Mouse (Mus musculus): ENCODE data around the gene Ufc1. TPM values are rescaled to one million over a fixed set of nuclear protein-coding genes. Genes with fewer than 3 reads are reported as not detected.

Ufc1 gene
- polyA plus RNA-seq, 1 experiment from 2014 or later, result 107 TPM

DNA sequence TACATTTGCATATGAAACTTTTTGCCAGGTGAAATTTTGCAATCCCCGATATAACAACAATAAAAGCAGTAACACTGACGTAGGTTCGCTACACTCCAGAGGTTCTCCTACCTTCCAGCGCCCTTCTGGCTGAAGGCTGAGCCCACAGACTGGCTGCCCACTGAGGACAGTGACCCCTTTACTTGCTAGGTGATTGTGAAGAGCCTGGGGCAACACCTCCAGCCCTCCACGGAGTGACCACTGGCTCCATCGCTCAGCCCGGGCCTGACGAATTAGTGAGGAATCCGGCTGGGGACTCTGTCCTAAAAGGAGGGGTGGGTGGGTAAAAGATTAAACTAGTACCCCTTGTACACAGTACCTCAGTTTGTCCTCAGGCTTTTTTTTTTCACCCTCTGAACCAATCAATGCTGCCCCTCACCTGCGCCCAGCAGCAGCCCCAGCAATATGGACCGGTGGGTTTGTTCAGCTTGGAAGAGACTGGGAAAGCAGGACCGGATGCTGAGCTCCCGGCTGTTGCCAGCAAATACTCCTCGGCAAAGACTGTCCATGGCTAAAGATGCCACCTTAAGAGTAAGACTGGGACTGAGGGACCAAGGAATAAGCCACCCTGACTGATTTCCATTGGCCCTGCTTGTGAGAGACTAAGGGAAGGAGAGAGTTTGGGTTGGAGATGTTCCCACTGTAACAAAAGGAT is 15.7 kb downstream of the Ufc1 start:
- Histone ChIP-seq H3K4me3 (replicated peaks) (no peak overlapping the region), H3K4me2 (replicated peaks) (no peak overlapping the region), H3K36me3 (peaks cover 65% of the 10 kb centered on the region), H3K27me3 (no peaks in the 10 kb centered on the region), H3K4me1 (peaks cover 17% of the 10 kb centered on the region), H3K9ac (no peak overlapping the region), H3K9me3 (replicated peaks) (no peaks in the 10 kb centered on the region), H3K27ac (replicated peaks) (no peak overlapping the region)
- 82% methylated on average over 14 of the region's 14 CpGs for WGBS
- no peak for ATAC-seq (ENCODE audit: insufficient number of reproducible peaks, low FRiP score, low TSS enrichment, low read depth)

DNA sequence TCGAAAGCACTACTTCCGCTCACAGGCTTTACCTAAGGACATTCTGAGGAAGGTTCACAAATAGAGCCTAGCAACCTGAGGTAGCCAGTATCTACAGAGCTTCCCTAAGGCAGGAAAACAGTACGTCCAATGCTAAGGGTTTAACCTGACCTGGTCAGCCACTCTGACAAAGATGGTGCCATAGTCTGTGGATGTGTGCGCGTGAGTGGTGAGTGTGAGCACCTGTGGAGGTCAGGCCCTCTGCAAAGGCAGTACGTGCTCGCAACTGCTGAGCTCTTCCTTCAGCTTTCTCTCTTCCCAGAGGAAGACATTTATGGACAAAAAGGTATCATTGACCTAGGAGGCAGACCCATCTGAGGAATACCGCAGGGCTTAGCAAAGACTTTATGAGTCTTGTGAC is 16.4 kb downstream of the Ufc1 start:
- Histone ChIP-seq H3K27me3 (no peaks in the 10 kb centered on the region), H3K9me3 (replicated peaks) (no peaks in the 10 kb centered on the region), H3K36me3 (peaks cover 65% of the 10 kb centered on the region), H3K4me1 (peaks cover 17% of the 10 kb centered on the region), H3K9ac (no peak overlapping the region), H3K4me2 (replicated peaks) (no peak overlapping the region), H3K4me3 (replicated peaks) (no peak overlapping the region), H3K27ac (replicated peaks) (no peak overlapping the region)
- ATAC-seq (ENCODE audit: insufficient number of reproducible peaks, low FRiP score, low TSS enrichment, low read depth), result no peak
- WGBS, result 90% methylated on average over 8 of the region's 8 CpGs

DNA sequence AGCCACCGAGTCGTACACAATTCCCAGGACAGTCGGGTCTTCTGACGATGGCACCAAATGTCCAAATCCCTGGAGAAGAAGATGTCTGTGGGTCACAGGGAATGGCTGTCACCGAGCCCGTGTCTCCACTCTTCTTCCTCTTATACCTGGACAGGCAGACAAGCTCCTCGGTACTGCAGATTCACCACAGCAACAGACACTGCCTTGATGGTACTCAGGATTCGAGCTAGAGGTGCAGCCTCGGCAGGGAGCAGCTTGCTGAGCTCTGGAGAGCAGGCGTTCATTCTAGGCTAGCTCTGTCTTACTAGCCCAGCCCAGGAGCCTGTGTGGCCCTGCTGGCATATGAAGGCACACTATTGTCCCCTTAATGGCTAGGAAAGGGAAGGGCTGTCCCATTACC is 17.1 kb downstream of the Ufc1 start:
- no peak overlapping the region for H3K27ac ChIP-seq (replicated peaks)
- ATAC-seq (ENCODE audit: insufficient number of reproducible peaks, low FRiP score, low TSS enrichment, low read depth), result no peak
- WGBS, result 85% methylated on average over 10 of the region's 10 CpGs
- peaks cover 17% of the 10 kb centered on the region for H3K4me1 ChIP-seq
- no peaks in the 10 kb centered on the region for H3K9me3 ChIP-seq (replicated peaks)
- H3K36me3 ChIP-seq, result peaks cover 66% of the 10 kb centered on the region
- no peaks in the 10 kb centered on the region for H3K27me3 ChIP-seq
- no peak overlapping the region for H3K4me3 ChIP-seq (replicated peaks)
- no peak overlapping the region for H3K4me2 ChIP-seq (replicated peaks)
- H3K9ac ChIP-seq, result no peak overlapping the region

DNA sequence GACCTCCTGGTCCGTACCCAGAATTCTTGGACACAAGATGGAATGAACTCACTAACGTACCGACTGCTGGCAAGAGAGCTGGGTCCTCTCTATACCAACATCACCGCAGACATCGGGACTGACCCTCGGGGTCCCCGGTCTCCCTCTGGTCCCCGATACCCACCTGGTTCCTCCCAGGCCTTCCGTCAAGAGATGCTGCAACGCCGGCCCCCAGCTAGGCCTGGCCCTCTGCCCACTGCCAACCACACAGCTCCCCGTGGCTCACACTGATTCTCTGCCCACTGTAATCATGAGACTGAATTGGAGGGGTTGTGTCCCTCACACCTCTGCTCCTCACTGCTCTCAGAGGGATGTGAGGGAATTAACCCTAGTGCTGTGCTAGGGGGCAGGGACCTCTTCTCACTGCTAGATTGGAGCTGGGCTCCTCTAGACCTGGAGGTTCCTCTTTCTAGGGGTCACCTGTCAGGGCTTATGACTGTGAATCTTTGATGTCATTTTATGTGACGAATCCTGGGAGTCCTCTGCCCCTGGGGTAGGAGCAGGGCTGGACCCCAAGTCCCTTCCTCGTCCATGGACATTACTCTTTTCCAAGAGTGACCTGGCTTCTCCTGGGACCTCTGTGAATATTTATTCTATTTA is 18.6 kb downstream of the Ufc1 start:
- peaks cover 63% of the 10 kb centered on the region for H3K36me3 ChIP-seq
- H3K9ac ChIP-seq, result no peak overlapping the region
- H3K27ac ChIP-seq (replicated peaks), result no peak overlapping the region
- peaks cover 21% of the 10 kb centered on the region for H3K4me1 ChIP-seq
- no peak overlapping the region for H3K4me3 ChIP-seq (replicated peaks)
- ATAC-seq (ENCODE audit: insufficient number of reproducible peaks, low FRiP score, low TSS enrichment, low read depth), result no peak
- no peak overlapping the region for H3K4me2 ChIP-seq (replicated peaks)
- H3K9me3 ChIP-seq (replicated peaks), result no peaks in the 10 kb centered on the region
- 93% methylated on average over 14 of the region's 14 CpGs for WGBS
- no peaks in the 10 kb centered on the region for H3K27me3 ChIP-seq

DNA sequence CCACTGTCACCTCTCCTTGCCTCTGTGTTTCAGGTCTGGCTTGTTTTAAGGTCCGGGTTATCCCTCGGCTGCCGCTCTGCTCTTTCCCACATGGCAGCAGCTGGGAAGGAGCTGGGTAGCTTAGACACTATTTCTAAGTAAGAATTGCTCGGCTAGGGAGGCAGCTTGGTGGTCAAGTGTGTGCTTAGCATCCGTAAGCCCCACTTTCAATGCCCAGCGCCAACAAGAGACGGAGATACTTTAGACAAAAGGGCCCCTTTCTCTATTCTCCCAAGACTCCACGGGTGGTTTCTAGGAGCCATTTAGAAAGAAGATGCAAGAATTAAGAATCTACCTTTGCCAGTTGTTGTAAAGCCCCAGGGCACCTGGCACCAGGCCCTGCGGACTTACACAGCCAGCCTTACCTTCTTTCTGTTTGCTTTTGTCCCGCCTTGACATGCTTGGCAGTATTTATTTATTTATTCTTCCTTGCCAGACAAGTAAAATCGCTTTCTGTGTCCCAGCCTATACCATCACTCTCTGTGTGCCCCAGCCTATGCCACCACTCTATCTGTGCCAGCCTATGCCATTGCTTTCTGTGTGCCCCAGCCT is 19.6 kb downstream of the Ufc1 start:
- no peak overlapping the region; the same call in 1 of the 2 replicates for H3K27ac ChIP-seq (replicated peaks)
- no peak overlapping the region for H3K4me2 ChIP-seq (replicated peaks)
- H3K4me1 ChIP-seq, result peaks cover 26% of the 10 kb centered on the region
- no peak overlapping the region for H3K4me3 ChIP-seq (replicated peaks)
- no peak overlapping the region for H3K9ac ChIP-seq
- 76% methylated on average over 11 of the region's 11 CpGs for WGBS
- H3K27me3 ChIP-seq, result no peaks in the 10 kb centered on the region
- no peaks in the 10 kb centered on the region for H3K9me3 ChIP-seq (replicated peaks)
- no peak for ATAC-seq (ENCODE audit: insufficient number of reproducible peaks, low FRiP score, low TSS enrichment, low read depth)
- H3K36me3 ChIP-seq, result peaks cover 63% of the 10 kb centered on the region

DNA sequence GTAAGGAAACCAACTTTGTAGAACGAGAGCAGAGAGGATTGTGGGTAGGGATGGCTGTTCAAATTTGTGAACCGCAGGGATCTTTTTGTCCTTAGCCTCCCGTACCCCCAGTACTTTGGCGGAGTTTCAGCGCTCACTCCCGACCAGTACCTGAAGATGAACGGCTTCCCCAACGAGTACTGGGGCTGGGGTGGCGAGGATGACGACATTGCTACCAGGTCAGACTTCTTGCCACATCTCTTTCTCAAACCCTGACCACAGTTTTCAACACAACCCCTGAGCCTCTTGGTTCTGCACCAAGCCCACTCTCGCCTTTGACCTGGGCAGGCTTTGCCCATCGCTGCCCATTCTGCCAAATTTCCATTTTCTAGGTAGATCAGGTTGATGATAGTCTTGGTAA is 20.7 kb downstream of the Ufc1 start:
- H3K9me3 ChIP-seq (replicated peaks), result no peaks in the 10 kb centered on the region
- H3K4me3 ChIP-seq (replicated peaks), result no peak overlapping the region
- H3K4me1 ChIP-seq, result peaks cover 22% of the 10 kb centered on the region
- H3K27ac ChIP-seq (replicated peaks), result no peak overlapping the region
- no peak overlapping the region for H3K9ac ChIP-seq
- no peak for ATAC-seq (ENCODE audit: insufficient number of reproducible peaks, low FRiP score, low TSS enrichment, low read depth)
- WGBS, result 93% methylated on average over 12 of the region's 12 CpGs
- peaks cover 63% of the 10 kb centered on the region for H3K36me3 ChIP-seq
- no peak overlapping the region for H3K4me2 ChIP-seq (replicated peaks)
- no peaks in the 10 kb centered on the region for H3K27me3 ChIP-seq

DNA sequence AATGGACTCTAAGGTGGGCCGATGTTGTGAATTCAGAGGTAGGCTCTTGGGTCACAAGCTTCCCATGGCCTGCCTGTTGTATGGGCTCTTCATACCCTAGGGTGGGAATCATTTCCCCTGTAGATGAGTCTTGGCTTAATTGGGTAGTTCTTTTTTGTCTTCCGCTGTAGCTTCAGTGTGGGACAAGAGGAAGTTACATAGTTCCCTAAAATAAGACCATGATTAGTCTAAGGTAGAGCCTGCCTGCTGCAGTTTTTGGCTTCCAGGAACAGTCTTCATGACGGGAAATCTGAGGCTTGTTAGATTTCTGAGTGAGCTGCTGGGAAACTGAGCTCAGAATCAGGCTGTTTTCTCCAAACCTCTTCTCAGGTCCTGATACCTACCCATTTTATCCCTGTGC is 22.7 kb downstream of the Ufc1 start:
- H3K4me3 ChIP-seq (replicated peaks), result peak overlapping the region; percentile 9; the same call in 1 of the 2 replicates
- peaks cover 46% of the 10 kb centered on the region for H3K36me3 ChIP-seq
- no peaks in the 10 kb centered on the region for H3K9me3 ChIP-seq (replicated peaks)
- no peak for ATAC-seq (ENCODE audit: insufficient number of reproducible peaks, low FRiP score, low TSS enrichment, low read depth)
- 86% methylated on average over 3 of the region's 3 CpGs for WGBS
- no peaks in the 10 kb centered on the region for H3K27me3 ChIP-seq
- no peak overlapping the region for H3K9ac ChIP-seq
- H3K4me1 ChIP-seq, result peaks cover 22% of the 10 kb centered on the region
- H3K4me2 ChIP-seq (replicated peaks), result peak overlapping the region; percentile 94; the same call in 1 of the 2 replicates
- no peak overlapping the region for H3K27ac ChIP-seq (replicated peaks)

DNA sequence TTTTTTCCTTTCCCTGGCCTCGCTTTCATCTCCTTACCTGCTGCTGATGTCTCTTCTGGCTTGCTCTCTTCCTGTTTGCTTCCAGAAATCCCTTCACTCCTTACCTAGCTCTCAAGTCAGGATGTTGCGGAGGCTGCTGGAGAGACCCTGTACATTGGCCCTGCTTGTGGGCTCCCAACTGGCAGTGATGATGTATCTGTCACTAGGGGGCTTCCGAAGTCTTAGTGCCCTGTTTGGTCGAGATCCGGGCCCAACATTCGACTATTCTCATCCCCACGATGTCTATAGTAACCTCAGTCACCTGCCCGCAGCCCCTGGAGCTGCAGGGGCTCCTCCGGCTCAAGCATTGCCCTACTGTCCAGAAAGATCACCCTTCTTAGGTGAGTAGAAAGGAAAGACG is 23.2 kb downstream of the Ufc1 start:
- WGBS, result 62% methylated on average over 10 of the region's 10 CpGs
- Histone ChIP-seq H3K4me2 (replicated peaks) (peak overlapping the region; percentile 94), H3K4me1 (peaks cover 22% of the 10 kb centered on the region), H3K36me3 (peaks cover 42% of the 10 kb centered on the region), H3K9me3 (replicated peaks) (no peaks in the 10 kb centered on the region), H3K9ac (no peak overlapping the region), H3K27me3 (no peaks in the 10 kb centered on the region), H3K4me3 (replicated peaks) (peak overlapping the region; percentile 83; the same call in 1 of the 2 replicates), H3K27ac (replicated peaks) (no peak overlapping the region)
- no peak for ATAC-seq (ENCODE audit: insufficient number of reproducible peaks, low FRiP score, low TSS enrichment, low read depth)

DNA sequence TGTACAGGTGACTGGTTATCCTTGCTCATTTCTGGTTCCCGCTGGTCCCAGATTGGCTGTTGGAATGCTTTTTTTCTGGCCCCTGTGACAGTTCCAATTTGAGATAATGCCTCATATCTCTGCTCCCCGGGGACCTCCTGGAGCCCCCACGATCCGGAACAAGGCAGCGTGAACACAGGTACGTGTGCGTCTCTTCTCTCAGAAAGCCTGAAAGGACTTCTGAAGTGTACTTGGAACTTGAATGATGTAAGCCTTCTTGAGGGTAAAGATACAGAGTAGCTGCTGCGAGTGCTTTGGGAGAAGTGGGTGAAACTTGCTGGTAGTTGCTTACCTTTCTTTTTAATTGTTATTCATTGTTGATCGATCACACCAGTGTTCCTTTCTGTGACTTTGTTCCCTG is 23.6 kb downstream of the Ufc1 start:
- no peaks in the 10 kb centered on the region for H3K9me3 ChIP-seq (replicated peaks)
- H3K36me3 ChIP-seq, result peaks cover 37% of the 10 kb centered on the region
- H3K27me3 ChIP-seq, result no peaks in the 10 kb centered on the region
- H3K4me2 ChIP-seq (replicated peaks), result peak overlapping the region; percentile 94
- 39% methylated on average over 9 of the region's 9 CpGs for WGBS
- peaks cover 22% of the 10 kb centered on the region for H3K4me1 ChIP-seq
- H3K9ac ChIP-seq, result peak overlapping the region; percentile 65
- peak overlapping the region; percentile 83 for H3K4me3 ChIP-seq (replicated peaks)
- ATAC-seq (ENCODE audit: insufficient number of reproducible peaks, low FRiP score, low TSS enrichment, low read depth), result no peak
- 0 out of 2 replicates have a peak overlapping the region, but pooled peaks have one; percentile 79 for H3K27ac ChIP-seq (replicated peaks)

DNA sequence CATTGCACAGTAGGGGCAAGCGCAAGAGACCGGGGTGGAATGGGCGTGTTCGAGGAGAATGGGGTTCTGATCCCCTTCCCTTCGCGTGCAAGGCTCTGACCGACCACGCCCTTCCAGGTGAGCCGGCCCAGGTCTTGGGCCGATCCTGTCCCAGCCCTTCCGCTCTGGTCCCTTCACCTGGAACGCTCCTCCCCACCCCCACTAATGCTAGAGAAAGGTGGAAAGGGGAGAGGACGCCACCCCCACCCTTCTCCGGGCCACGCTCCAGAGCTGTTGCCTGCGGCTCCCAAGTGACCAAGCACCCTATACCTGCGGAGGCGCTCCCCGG is 24.3 kb downstream of the Ufc1 start:
- no peaks in the 10 kb centered on the region for H3K9me3 ChIP-seq (replicated peaks)
- H3K4me1 ChIP-seq, result peaks cover 22% of the 10 kb centered on the region
- WGBS, result under 1% methylated on average over 19 of the region's 19 CpGs
- peak overlapping the region; percentile 94 for H3K4me2 ChIP-seq (replicated peaks)
- peak; percentile 73 for ATAC-seq (ENCODE audit: insufficient number of reproducible peaks, low FRiP score, low TSS enrichment, low read depth)
- H3K27ac ChIP-seq (replicated peaks), result peak overlapping the region; percentile 79
- no peaks in the 10 kb centered on the region for H3K27me3 ChIP-seq
- H3K36me3 ChIP-seq, result peaks cover 31% of the 10 kb centered on the region
- H3K4me3 ChIP-seq (replicated peaks), result peak overlapping the region; percentile 83
- H3K9ac ChIP-seq, result peak overlapping the region; percentile 65

DNA sequence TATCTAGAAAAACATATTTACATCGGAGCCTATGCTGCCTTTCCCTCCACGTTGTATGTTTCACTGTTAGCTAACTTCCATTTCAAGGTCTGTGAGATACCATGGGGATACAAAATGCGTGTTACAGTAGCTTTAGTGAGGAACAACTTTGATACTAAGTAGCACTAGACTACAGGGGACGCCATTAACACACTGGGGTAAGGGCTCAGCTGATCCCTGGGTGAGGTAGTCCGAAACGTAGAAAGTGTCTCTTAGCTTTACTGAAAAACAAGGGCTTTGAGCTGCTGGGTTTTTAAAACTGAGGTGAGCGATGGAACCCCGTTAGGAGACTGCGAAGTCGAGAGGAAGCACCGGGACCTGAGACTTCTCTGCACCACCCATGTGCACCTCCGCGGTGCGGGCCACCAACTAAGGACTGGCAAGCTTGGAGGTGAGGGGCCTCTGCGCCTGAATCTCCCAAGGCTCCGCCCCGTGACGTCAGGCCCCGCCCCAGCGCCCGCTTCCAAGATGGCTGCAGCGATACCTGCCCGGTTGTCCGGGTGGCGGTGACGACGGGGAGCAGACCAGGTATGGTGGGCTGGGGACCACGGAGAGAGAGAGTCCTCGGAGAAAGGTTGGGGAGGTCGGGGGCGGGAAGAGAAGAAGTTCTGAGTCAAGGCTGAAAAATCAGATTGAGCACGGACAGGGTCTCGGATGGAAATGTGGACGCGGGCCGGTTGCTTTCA is 24.8 kb downstream of the Ufc1 start, which contains the start of gene B4galt3:
Gene B4galt3, plus strand, starts transcription at position 481 of the 725 bp plus-strand sequence.
- ATAC-seq (ENCODE audit: insufficient number of reproducible peaks, low FRiP score, low TSS enrichment, low read depth), result peak; percentile 91
- no peaks in the 10 kb centered on the region for H3K27me3 ChIP-seq
- H3K4me2 ChIP-seq (replicated peaks), result peak within 1 kb of the TSS; percentile 94
- no peaks in the 10 kb centered on the region for H3K9me3 ChIP-seq (replicated peaks)
- peak within 1 kb of the TSS; percentile 79 for H3K27ac ChIP-seq (replicated peaks)
- peak within 1 kb of the TSS; percentile 83 for H3K4me3 ChIP-seq (replicated peaks)
- H3K4me1 ChIP-seq, result peaks cover 22% of the 10 kb centered on the region
- H3K9ac ChIP-seq, result peak within 1 kb of the TSS; percentile 65
- WGBS, result 2% methylated on average over 36 of the region's 36 CpGs
- peaks cover 25% of the 10 kb centered on the region for H3K36me3 ChIP-seq

All from embryonic facial prominence, embryonic 15.5 days (tissue).